Mouse (Mus musculus) hindbrain, embryonic 14.5 days (tissue): ENCODE data around the gene Rap2a. TPM values are rescaled to one million over a fixed set of nuclear protein-coding genes. Genes with fewer than 3 reads are reported as not detected.

Source experiments
- ATAC-seq: fragments of 200-750 bp; cut with Nextera tagmentation; 2 replicates; pipeline ENCODE4 v1.8.0; 2017; ENCODE audit warnings: moderate number of reproducible peaks, mild to moderate bottlenecking, moderate TSS enrichment, moderate library complexity; ENCODE audit not compliant: low FRiP score
- DNase-seq: peaks from one replicate; pipeline ENCODE4 v3.0.0-alpha.2; 2015; ENCODE audit warnings: low spot score
- H3K27ac ChIP-seq: fragments of 300-500 bp; sonication (generic); 2 replicates; pipeline ENCODE4 v1.5.1; 2014; ENCODE audit warnings: mild to moderate bottlenecking, moderate library complexity
- H3K27me3 ChIP-seq: fragments of 300-500 bp; sonication (generic); 2 replicates; pipeline ENCODE4 v1.6.1; 2014; ENCODE audit warnings: mild to moderate bottlenecking, low read length, mixed read lengths; ENCODE audit not compliant: control insufficient read depth, insufficient read depth
- H3K36me3 ChIP-seq: fragments of 300-500 bp; sonication (generic); replicated peaks from 2 replicates; pipeline ENCODE4 v1.6.1; 2014; ENCODE audit not compliant: control insufficient read depth, insufficient read depth
- H3K4me1 ChIP-seq: fragments of 300-500 bp; sonication (generic); replicated peaks from 2 replicates; pipeline ENCODE4 v1.6.1; 2014; ENCODE audit warnings: antibody characterized with exemption, low read length, mixed read lengths; ENCODE audit not compliant: control insufficient read depth, insufficient read depth
- H3K4me2 ChIP-seq: fragments of 300-500 bp; sonication (generic); replicated peaks from 2 replicates; pipeline ENCODE4 v1.6.1; 2014; ENCODE audit warnings: mild to moderate bottlenecking, moderate library complexity
- H3K4me3 ChIP-seq: fragments of 300-500 bp; sonication (generic); replicated peaks from 2 replicates; pipeline ENCODE4 v1.5.1; 2014; ENCODE audit warnings: mild to moderate bottlenecking, low read length
- H3K9ac ChIP-seq: fragments of 300-500 bp; sonication (generic); 2 replicates; pipeline ENCODE4 v1.6.1; 2014
- H3K9me3 ChIP-seq: fragments of 300-500 bp; sonication (generic); 2 replicates; pipeline ENCODE4 v1.6.1; 2016; ENCODE audit warnings: low read length; ENCODE audit not compliant: control insufficient read depth
- WGBS: fragments of 180-500 bp; shearing (Covaris S2); extraction: QIAGEN DNeasy Blood & Tissue Kit; methylation state at CpG from one replicate; pipeline ENCODE4 v1.1.7; 2014; 5-methylcytosine and 5-hydroxymethylcytosine counted together
- polyA plus RNA-seq: library from polyadenylated mRNA; unstranded; fragments of >200 nt; fragmentation: Nextera tagmentation; extraction: Ambion mirVana; gene quantifications from 2 replicates; pipeline ENCODE4 v1.2.1, GENCODE M21; 2014

Gene Rap2a
- polyA plus RNA-seq, 1 experiment from 2014 or later = 25.8 TPM

DNA sequence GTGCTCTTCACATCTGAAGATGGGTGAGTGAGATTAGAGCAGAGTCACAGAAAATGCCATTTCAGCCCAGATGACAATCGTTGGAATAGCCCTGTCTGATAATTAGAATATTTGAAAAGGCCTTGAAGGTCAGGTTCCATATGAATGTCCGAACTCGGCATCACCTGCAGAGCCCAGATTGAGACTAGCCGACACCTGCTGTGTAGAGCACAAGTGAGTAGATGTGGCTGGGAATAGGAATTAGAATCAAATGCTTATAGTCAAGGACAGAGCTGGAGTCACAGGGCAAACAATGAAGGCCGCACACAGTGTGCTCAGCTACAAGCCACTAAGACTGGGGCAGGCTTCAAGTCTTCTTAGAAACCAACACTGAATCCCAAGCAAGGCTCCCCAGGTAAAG is 6.3 kb downstream of the Rap2a start:
- no peaks in the 10 kb centered on the region for H3K27me3 ChIP-seq
- H3K9ac ChIP-seq = no peak overlapping the region
- H3K36me3 ChIP-seq = no peaks in the 10 kb centered on the region
- no peak overlapping the region for H3K27ac ChIP-seq
- ATAC-seq = no peak
- no peak for DNase-seq
- no peak overlapping the region for H3K4me2 ChIP-seq
- WGBS = 89% methylated on average over 5 of the region's 5 CpGs
- H3K4me1 ChIP-seq = peaks cover 18% of the 10 kb centered on the region
- no peak overlapping the region for H3K4me3 ChIP-seq
- H3K9me3 ChIP-seq = no peaks in the 10 kb centered on the region

DNA sequence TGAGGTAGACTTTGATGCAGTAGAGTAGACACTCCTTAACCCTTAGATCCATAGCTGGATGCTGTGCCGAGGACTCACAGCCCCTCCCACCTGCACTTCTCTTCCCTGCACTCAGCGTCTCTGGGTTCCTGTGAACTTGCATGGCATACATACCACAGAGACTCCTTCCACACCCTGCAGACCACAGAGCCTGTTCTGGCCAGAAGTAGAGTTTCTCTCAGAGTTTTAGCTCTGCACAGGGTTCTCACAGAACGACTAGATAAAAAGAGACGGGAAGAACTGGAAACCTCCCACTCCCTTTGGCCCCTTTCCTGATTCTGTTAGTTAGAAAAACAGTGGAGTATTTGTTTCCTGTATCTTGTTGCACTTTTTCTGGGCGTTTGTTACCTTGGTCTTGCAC is 18.0 kb downstream of the Rap2a start:
- ATAC-seq (no peak), DNase-seq (no peak)
- Histone ChIP-seq H3K36me3 (no peaks in the 10 kb centered on the region), H3K27ac (no peak overlapping the region), H3K4me1 (no peaks in the 10 kb centered on the region), H3K27me3 (no peaks in the 10 kb centered on the region), H3K9me3 (no peaks in the 10 kb centered on the region), H3K9ac (no peak overlapping the region), H3K4me3 (no peak overlapping the region), H3K4me2 (no peak overlapping the region)
- WGBS = 70% methylated on average over 5 of the region's 5 CpGs

DNA sequence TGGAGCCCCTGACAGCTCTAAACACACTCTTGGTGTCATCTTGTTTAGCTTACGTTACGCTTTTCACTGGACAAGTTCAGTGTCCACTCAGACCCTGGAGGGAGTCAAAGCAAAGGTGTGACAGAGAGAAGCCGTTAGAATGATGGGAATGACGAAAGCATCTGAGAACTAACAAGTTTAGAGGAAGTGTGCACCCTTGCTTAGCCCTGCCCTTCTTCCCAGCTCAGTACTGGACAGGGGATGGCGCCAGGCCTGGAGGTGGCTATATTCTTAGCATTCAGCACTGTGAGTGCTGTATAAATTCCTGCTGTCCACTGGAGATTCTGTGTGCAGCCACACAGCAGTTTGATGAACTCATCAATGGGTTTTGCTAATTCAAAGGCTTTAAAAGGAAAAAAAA is 18.6 kb downstream of the Rap2a start:
- no peak for ATAC-seq
- Histone ChIP-seq H3K36me3 (no peaks in the 10 kb centered on the region), H3K9ac (no peak overlapping the region), H3K4me3 (no peak overlapping the region), H3K27me3 (no peaks in the 10 kb centered on the region), H3K4me1 (no peaks in the 10 kb centered on the region), H3K4me2 (no peak overlapping the region), H3K9me3 (no peaks in the 10 kb centered on the region), H3K27ac (no peak overlapping the region)
- 85% methylated on average over 5 of the region's 5 CpGs for WGBS
- DNase-seq = no peak

DNA sequence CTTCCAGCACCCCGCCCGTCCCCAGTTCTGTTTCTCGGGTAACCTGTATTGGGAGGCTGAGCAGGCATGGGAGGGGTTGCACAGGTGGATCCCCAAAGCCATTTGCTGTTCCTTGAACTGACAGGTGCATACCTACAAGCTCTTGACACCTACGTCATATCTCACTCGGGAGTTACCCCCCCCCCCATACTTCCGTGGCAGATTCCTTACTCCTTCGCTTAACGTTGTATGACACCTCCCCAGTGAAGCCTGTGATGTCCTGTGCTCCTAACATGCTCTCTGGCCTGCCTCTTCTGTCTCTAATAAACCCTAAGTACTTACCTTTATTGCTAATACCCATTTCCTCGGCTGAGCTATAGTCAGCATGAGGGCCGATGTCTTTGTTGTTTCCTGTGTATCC is 20.9 kb downstream of the Rap2a start:
- Histone ChIP-seq H3K9me3 (no peaks in the 10 kb centered on the region), H3K9ac (no peak overlapping the region), H3K36me3 (peaks cover 7% of the 10 kb centered on the region; the same call in 1 of the 2 replicates), H3K4me2 (no peak overlapping the region), H3K4me1 (no peaks in the 10 kb centered on the region), H3K4me3 (no peak overlapping the region), H3K27ac (no peak overlapping the region), H3K27me3 (no peaks in the 10 kb centered on the region)
- ATAC-seq = no peak
- no peak for DNase-seq
- WGBS = 93% methylated on average over 10 of the region's 10 CpGs

DNA sequence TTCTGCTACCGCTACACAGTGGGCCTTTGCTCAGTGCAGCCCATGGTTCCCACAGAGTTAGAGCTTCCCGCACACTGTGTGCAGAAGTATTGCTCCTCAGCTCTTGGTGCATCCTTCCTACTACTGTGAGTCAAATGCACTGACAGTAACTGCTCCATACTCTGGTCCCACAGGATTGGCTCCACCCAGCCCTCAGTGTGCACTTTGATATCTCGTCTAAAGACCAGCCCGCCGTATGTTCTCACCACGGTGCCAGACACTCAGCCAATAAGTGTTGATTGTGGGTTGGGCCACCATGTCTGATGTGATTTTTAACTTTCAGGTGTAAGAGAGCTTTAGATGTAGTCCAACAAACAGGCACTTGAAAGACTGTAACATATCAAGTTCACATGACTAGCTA is 21.4 kb downstream of the Rap2a start:
- Histone ChIP-seq H3K9me3 (no peaks in the 10 kb centered on the region), H3K9ac (no peak overlapping the region), H3K27me3 (no peaks in the 10 kb centered on the region), H3K27ac (no peak overlapping the region), H3K4me1 (no peaks in the 10 kb centered on the region), H3K4me3 (no peak overlapping the region), H3K4me2 (no peak overlapping the region), H3K36me3 (peaks cover 12% of the 10 kb centered on the region; the same call in 1 of the 2 replicates)
- DNase-seq = no peak
- ATAC-seq = no peak
- 95% methylated on average over 6 of the region's 6 CpGs for WGBS

DNA sequence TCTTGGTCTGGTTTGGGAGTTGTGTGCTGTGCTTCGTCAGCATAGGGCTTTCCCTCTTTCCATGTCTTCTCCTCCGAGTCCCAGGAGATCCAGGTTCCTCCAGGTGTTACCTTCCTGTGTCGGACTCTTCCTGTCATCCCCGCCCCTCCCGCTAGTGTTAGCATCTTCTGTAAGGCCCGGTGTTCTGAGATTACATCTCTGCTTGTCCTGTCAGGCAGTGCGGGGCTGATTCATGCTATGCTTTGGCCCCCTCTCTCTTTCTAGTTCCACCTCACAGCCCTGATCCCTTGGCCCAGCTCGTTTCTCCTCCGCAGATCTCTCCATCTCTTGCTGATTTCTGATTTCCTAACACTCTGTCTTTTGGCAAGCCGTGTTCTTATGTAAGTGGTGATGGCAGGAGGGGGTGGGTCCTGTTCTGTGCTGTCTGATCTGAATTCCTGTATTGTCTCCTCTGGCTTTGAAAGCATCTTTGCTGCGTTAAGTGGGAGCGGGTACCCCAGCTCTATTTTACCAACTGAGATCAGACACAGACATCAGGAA is 21.8 kb downstream of the Rap2a start:
- WGBS = 90% methylated on average over 12 of the region's 12 CpGs
- no peak overlapping the region for H3K4me2 ChIP-seq
- DNase-seq (no peak), ATAC-seq (no peak)
- no peaks in the 10 kb centered on the region for H3K9me3 ChIP-seq
- H3K9ac ChIP-seq = no peak overlapping the region
- no peaks in the 10 kb centered on the region for H3K27me3 ChIP-seq
- H3K27ac ChIP-seq = no peak overlapping the region
- H3K4me1 ChIP-seq = no peaks in the 10 kb centered on the region
- no peak overlapping the region for H3K4me3 ChIP-seq
- H3K36me3 ChIP-seq = peaks cover 15% of the 10 kb centered on the region; the same call in 1 of the 2 replicates

DNA sequence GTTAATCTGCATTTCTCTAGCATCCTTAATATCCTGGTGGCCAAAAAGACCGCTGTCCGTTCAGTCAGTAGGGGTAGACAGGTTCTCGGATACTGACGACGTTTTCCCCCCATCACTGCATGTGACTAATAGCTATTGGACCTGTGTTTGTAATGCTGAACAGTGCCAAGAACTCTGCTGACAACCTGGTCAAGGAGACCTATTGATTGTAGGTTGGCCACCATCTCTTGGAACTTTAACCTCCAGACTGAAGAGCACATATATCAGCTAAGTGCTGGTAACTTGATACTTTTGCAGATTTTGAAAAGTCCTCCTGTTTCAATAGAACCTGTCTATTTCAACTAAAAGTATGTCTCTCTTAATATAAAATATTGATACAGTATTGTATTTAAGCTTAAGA is 22.5 kb downstream of the Rap2a start:
- Histone ChIP-seq H3K27me3 (no peaks in the 10 kb centered on the region), H3K4me1 (no peaks in the 10 kb centered on the region), H3K9ac (no peak overlapping the region), H3K4me2 (no peak overlapping the region), H3K4me3 (no peak overlapping the region), H3K36me3 (peaks cover 19% of the 10 kb centered on the region; the same call in 1 of the 2 replicates), H3K27ac (no peak overlapping the region), H3K9me3 (no peaks in the 10 kb centered on the region)
- 93% methylated on average over 5 of the region's 5 CpGs for WGBS
- DNase-seq (no peak), ATAC-seq (no peak)

DNA sequence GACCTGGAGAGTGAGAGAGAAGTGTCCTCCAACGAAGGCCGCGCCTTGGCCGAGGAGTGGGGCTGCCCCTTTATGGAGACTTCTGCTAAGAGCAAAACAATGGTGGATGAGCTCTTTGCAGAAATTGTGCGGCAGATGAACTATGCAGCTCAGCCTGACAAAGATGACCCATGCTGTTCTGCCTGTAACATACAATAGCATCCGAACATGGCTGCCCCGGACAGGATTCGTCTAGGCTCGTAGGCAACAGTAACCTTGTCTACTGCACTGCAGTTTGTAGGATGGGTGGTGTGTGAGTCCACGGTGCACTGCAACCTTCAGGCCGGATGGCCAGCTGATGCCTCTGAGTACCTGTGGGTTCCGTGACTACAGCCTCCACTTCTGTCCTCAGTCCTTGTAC is 25.4 kb downstream of the Rap2a start:
- ATAC-seq = no peak
- H3K27ac ChIP-seq = no peak overlapping the region
- no peaks in the 10 kb centered on the region for H3K27me3 ChIP-seq
- H3K4me1 ChIP-seq = peaks cover 21% of the 10 kb centered on the region
- H3K9ac ChIP-seq = no peak overlapping the region
- DNase-seq = no peak
- H3K9me3 ChIP-seq = no peaks in the 10 kb centered on the region
- peaks cover 19% of the 10 kb centered on the region; the same call in 1 of the 2 replicates for H3K36me3 ChIP-seq
- no peak overlapping the region for H3K4me3 ChIP-seq
- WGBS = 94% methylated on average over 12 of the region's 12 CpGs
- no peak overlapping the region for H3K4me2 ChIP-seq

DNA sequence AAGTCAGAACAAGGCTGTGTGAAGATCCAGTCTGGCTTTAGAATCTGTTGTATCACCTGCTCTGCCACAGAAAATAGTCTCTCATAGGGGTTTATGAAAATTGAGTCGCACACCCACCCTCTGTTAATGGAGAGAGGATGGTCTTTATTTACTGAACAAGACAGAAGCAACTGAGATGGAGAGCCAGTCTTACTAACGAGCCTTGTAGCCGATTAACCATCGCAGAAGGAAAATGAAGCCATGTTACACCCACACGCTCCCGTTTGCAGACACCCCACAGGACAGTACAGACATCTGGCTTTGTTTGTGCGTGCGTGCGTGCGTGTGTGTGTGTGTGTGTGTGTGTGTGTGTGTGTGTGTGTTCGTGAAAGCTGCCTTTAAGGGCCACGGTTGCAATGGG is 26.2 kb downstream of the Rap2a start:
- H3K27ac ChIP-seq = no peak overlapping the region
- 86% methylated on average over 12 of the region's 12 CpGs for WGBS
- H3K9ac ChIP-seq = no peak overlapping the region
- no peaks in the 10 kb centered on the region for H3K27me3 ChIP-seq
- H3K36me3 ChIP-seq = peaks cover 19% of the 10 kb centered on the region; the same call in 1 of the 2 replicates
- no peak overlapping the region for H3K4me2 ChIP-seq
- no peaks in the 10 kb centered on the region for H3K9me3 ChIP-seq
- no peak for DNase-seq
- ATAC-seq = no peak
- no peak overlapping the region for H3K4me3 ChIP-seq
- H3K4me1 ChIP-seq = peaks cover 21% of the 10 kb centered on the region

DNA sequence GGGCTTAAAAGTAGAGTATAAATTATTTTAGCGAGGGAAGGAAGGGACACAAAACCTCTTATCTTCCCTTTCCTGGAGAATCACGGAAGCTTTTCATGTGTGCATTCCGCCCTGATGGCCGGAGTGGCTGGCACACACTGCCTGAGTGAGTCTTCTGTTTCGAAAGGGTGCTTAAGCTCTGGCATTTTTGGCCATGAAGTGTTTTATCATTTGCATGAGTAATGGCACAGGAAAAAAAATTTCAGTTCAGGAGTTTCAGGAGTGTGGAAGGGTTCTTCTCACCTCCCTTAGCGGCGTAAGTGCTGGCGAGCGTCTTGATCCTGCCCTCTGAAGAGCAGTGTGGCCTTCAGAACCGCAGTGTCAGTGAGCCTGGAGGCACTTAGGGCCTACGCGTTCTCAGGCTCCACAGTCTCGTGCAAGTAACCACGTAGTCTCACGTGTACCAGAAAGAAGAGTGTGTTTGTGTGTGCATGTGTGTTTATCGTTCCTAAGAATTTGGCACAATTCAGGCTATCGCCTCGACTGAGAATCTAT is 26.8 kb downstream of the Rap2a start:
- ATAC-seq (no peak), DNase-seq (no peak)
- 96% methylated on average over 18 of the region's 18 CpGs for WGBS
- H3K9ac ChIP-seq = no peak overlapping the region
- H3K4me1 ChIP-seq = peaks cover 21% of the 10 kb centered on the region
- no peak overlapping the region for H3K27ac ChIP-seq
- H3K36me3 ChIP-seq = peaks cover 19% of the 10 kb centered on the region; the same call in 1 of the 2 replicates
- no peak overlapping the region for H3K4me3 ChIP-seq
- H3K9me3 ChIP-seq = no peaks in the 10 kb centered on the region
- no peak overlapping the region for H3K4me2 ChIP-seq
- no peaks in the 10 kb centered on the region for H3K27me3 ChIP-seq
